Mouse (Mus musculus) ES-E14 (cell line): ENCODE measurements around the gene Rps6kc1.

Experiments
- HCFC1 ChIP-seq: IDR thresholded peaks from 2 replicates; pipeline ENCODE4 v1.6.1; 2012; ENCODE audit warnings: low read length, inconsistent platforms, borderline replicate concordance; ENCODE audit not compliant: insufficient read depth
- MAFK ChIP-seq: IDR thresholded peaks from 2 replicates; pipeline ENCODE4 v1.6.1; 2014; ENCODE audit warnings: mild to moderate bottlenecking, low read depth, low read length, inconsistent platforms; ENCODE audit not compliant: insufficient read depth
- ZC3H11A ChIP-seq: IDR thresholded peaks from 2 replicates; pipeline ENCODE4 v1.6.1; 2012; ENCODE audit warnings: low read depth, mild to moderate bottlenecking, inconsistent platforms, low read length, borderline replicate concordance
- ZNF384 ChIP-seq: IDR thresholded peaks from 2 replicates; pipeline ENCODE4 v1.6.1; 2012; ENCODE audit warnings: low read depth, low read length, inconsistent platforms

GRCm38 (mm10) chr1:190777660-190778059 is 133.9 kb downstream of the Rps6kc1 start:
- TF ChIP-seq ZC3H11A (no peak), HCFC1 (no peak), MAFK (no peak), ZNF384 (no peak)
